Mouse (Mus musculus) neutrophil, adult 5-6 weeks (primary cell): ENCODE measurements at regions not wholly inside any gene's neighbourhood (a gene's known extent, or its start where the extent isn't known, plus 50 kb on each side); places are given as distances from the start of the nearest gene placed in this dataset.
"Not testable (repeated sequence)": the region's sequence is repeated elsewhere in the genome, so short reads cannot be mapped to it uniquely, and the experiment has no call there.

Experiments
- ATAC-seq: fragments of 151-379, 151-347 bp; 2 replicates; pipeline ENCODE4 v1.8.0; 2017; ENCODE audit warnings: mild to moderate bottlenecking, moderate TSS enrichment; ENCODE audit not compliant: insufficient number of reproducible peaks, poor library complexity, low FRiP score, severe bottlenecking; ENCODE audit errors: extremely low read depth

GRCm38 (mm10) chr16:84624443-84625109 lies 109.7 kb downstream of the A730009L09Rik start:
- ATAC-seq: no peak

- no peak for ATAC-seq
Observed at GRCm38 (mm10) chr16:84625110-84625722, 110.3 kb downstream of the A730009L09Rik start.

GRCm38 (mm10) chr16:84627052-84627451 lies 108.5 kb downstream of the Mrpl39 start:
- peak; percentile 16; the same call in 1 of the 2 replicates for ATAC-seq

DNA sequence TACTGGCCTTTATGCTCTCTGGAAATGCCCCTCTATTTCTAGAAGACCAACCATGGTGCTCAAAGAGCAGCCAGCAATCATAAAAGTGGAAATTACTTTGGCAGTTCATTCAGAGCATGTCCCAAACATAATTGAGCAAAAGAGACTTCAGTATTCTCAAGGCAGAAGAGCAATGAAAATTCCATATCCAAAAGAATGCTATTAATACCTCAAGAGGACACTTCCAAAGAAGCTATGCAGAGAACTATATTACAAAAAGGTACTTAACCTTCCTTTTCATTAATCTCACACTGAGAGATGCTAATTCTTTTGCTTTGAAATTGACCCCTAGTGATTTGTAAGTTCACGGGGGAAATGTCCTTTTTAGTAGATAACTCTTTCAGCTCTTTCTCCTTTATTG lies 105.7 kb downstream of the Mrpl39 start:
- no peak for ATAC-seq

DNA sequence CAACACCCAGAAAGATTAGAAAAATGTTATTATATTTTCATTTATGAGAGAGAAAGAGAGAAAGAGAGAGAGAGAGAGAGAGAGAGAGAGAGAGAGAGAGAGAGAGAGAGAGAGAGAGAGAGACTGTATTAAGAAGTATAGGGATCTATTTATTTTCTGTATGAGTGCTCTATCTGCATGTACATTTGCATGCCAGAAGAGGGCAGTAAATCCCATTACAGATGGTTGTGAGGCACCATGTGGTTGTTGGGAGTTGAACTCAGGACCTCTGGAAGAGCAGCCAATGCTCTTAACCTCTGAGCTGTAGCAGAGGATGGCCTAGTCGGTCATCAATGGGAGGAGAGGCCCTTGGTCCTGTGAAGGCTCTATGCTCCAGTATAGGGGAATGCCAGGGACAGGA lies 91.1 kb downstream of the Mrpl39 start:
- ATAC-seq: not testable (repeated sequence)

GRCm38 (mm10) chr16:84646172-84646684 lies 89.3 kb downstream of the Mrpl39 start:
- ATAC-seq: no peak

GRCm38 (mm10) chr16:84650646-84651045 lies 84.9 kb downstream of the Mrpl39 start:
- no peak for ATAC-seq

- ATAC-seq: no peak
Observed at GRCm38 (mm10) chr16:84653873-84654272, 81.7 kb downstream of the Mrpl39 start.

- ATAC-seq: no peak
Observed at GRCm38 (mm10) chr16:84661879-84662278, 73.7 kb downstream of the Mrpl39 start.

DNA sequence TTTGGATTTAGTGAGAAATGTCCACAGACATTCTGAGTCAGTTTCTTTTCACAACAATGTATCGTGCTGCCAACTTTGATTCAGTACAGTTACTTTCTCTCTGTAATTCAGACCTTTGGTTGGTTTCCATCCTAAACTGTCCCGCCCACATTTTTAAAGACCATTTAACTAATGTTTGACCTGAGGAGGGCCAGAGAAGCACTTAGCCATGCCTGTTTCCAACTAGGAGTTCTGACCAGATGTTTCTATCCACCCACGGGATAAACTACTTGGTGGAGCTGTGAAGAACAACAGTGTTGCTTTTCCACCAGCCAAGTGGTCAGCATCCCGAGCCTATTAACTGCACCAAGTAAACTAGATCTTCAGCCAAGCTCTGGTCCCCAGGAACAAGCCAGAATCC lies 72.0 kb downstream of the Mrpl39 start:
- no peak for ATAC-seq
